Mouse (Mus musculus) testis, adult 2 months (tissue): ENCODE data around the gene Agap1.

ENCODE experiments used
- CTCF ChIP-seq: fragments of 200-500 bp; IDR thresholded peaks from 2 replicates; pipeline ENCODE4 v1.5.1; 2012; ENCODE audit warnings: low read depth, mild to moderate bottlenecking, inconsistent platforms, low read length, moderate library complexity; ENCODE audit not compliant: control insufficient read depth, insufficient read depth, insufficient replicate concordance
- POLR2A ChIP-seq: fragments of 200-500 bp; IDR thresholded peaks from 2 replicates; pipeline ENCODE4 v1.6.1; 2012; ENCODE audit warnings: low read depth, mild to moderate bottlenecking, inconsistent platforms, low read length, moderate library complexity; ENCODE audit not compliant: control insufficient read depth

GRCm38 (mm10) chr1:89595421-89595820 is 140.8 kb downstream of the Agap1 start:
- TF ChIP-seq CTCF (no peak), POLR2A (no peak)
